Mouse (Mus musculus) CH12.LX (cell line): Measurements from ENCODE around the gene Cst13. TPM values are rescaled to one million over a fixed set of nuclear protein-coding genes. Genes with fewer than 3 reads are reported as not detected.

ENCODE experiments used
- DNase-seq: peaks from one replicate; pipeline ENCODE4 v3.0.0-alpha.2; 2013; ENCODE audit errors: extremely low read depth
- H3K27ac ChIP-seq: 2 replicates; pipeline ENCODE4 v1.5.1; 2012; ENCODE audit warnings: low read depth, mild to moderate bottlenecking, control low read depth, moderate library complexity; ENCODE audit not compliant: insufficient read depth
- H3K27me3 ChIP-seq: replicated peaks from 2 replicates; pipeline ENCODE3; 2012; ENCODE audit warnings: inconsistent platforms
- H3K36me3 ChIP-seq, 2 experiments: replicated peaks in 1 of 2; 2 replicates each; pipeline versions ENCODE3 to v1.6.1; 2012; ENCODE audit warnings: inconsistent platforms in 1 of 2, low read length in 1 of 2, mild to moderate bottlenecking in 1 of 2, mixed read lengths in 1 of 2, moderate library complexity in 1 of 2; ENCODE audit not compliant: control insufficient read depth in 1 of 2, insufficient read depth in 1 of 2
- H3K4me1 ChIP-seq, 2 experiments: 2 replicates each; pipeline ENCODE4 v1.6.1; 2012; ENCODE audit warnings: inconsistent platforms in 1 of 2, moderate library complexity in 1 of 2; ENCODE audit not compliant: insufficient read depth in 2 of 2, control insufficient read depth in 1 of 2
- H3K4me2 ChIP-seq: 2 replicates; pipeline ENCODE4 v1.6.1; 2012; ENCODE audit warnings: low read depth, mild to moderate bottlenecking, control low read depth; ENCODE audit not compliant: poor library complexity, insufficient read depth, severe bottlenecking
- H3K4me3 ChIP-seq, 3 experiments: fragments of 150-350 bp in 1 of 3; sonication (generic) in 1 of 3; replicated peaks in 1 of 3; 2 replicates each; pipeline versions ENCODE3 to v1.5.1; 2011 to 2012; ENCODE audit warnings: low read depth in 2 of 3, low read length in 2 of 3, mild to moderate bottlenecking in 2 of 3, moderate library complexity in 2 of 3, control low read depth in 1 of 3, improper control_type of control experiment in 1 of 3, inconsistent platforms in 1 of 3, mixed read lengths in 1 of 3; ENCODE audit not compliant: poor library complexity in 1 of 3
- H3K79me2 ChIP-seq: replicated peaks from 2 replicates; pipeline ENCODE4 v1.6.1; 2012; ENCODE audit warnings: mild to moderate bottlenecking, moderate library complexity; ENCODE audit not compliant: control insufficient read depth, poor library complexity, insufficient read depth, severe bottlenecking; ENCODE audit errors: extremely low read depth
- H3K9ac ChIP-seq: 2 replicates; pipeline ENCODE4 v1.6.1; 2012; ENCODE audit warnings: low read depth, mild to moderate bottlenecking, control low read depth, moderate library complexity; ENCODE audit not compliant: insufficient read depth
- H3K9me3 ChIP-seq: replicated peaks from 2 replicates; pipeline ENCODE3; 2012; ENCODE audit warnings: low read length, inconsistent platforms, mixed read lengths
- BHLHE40 ChIP-seq: IDR thresholded peaks from 2 replicates; pipeline ENCODE4 v1.6.1; 2011; ENCODE audit warnings: mild to moderate bottlenecking, low read depth, low read length, improper control_type of control experiment
- CHD1 ChIP-seq: IDR thresholded peaks from 2 replicates; pipeline ENCODE4 v1.6.1; 2012; ENCODE audit warnings: low read depth, low read length, improper control_type of control experiment, inconsistent platforms
- E2F4 ChIP-seq: IDR thresholded peaks from 2 replicates; pipeline ENCODE4 v1.6.1; 2011; ENCODE audit warnings: low read depth, low read length, improper control_type of control experiment; ENCODE audit not compliant: insufficient replicate concordance
- ELF1 ChIP-seq: IDR thresholded peaks from 2 replicates; pipeline ENCODE4 v1.6.1; 2014; ENCODE audit warnings: low read depth, mild to moderate bottlenecking, inconsistent platforms, low read length, improper control_type of control experiment
- ETS1 ChIP-seq: conservative IDR thresholded peaks from 2 replicates; pipeline ENCODE4 v1.6.1; 2012; ENCODE audit warnings: low read depth, mild to moderate bottlenecking, inconsistent platforms, low read length, improper control_type of control experiment, moderate library complexity
- HCFC1 ChIP-seq: IDR thresholded peaks from 2 replicates; pipeline ENCODE4 v1.6.1; 2012; ENCODE audit warnings: low read depth, mild to moderate bottlenecking, inconsistent platforms, low read length, improper control_type of control experiment
- JUN ChIP-seq: IDR thresholded peaks from 2 replicates; pipeline ENCODE4 v1.6.1; 2011; ENCODE audit warnings: low read depth, mild to moderate bottlenecking, low read length, improper control_type of control experiment, moderate library complexity; ENCODE audit not compliant: insufficient read depth
- KAT2A ChIP-seq: IDR thresholded peaks from 2 replicates; pipeline ENCODE4 v1.6.1; 2012; ENCODE audit warnings: low read length, improper control_type of control experiment, inconsistent platforms; ENCODE audit not compliant: insufficient replicate concordance
- MAFK ChIP-seq: IDR thresholded peaks from 2 replicates; pipeline ENCODE4 v1.6.1; 2011; ENCODE audit warnings: low read length, improper control_type of control experiment; ENCODE audit not compliant: insufficient replicate concordance
- MAX ChIP-seq: IDR thresholded peaks from 2 replicates; pipeline ENCODE4 v1.6.1; 2011; ENCODE audit warnings: low read length, improper control_type of control experiment
- MAZ ChIP-seq: IDR thresholded peaks from 2 replicates; pipeline ENCODE4 v1.6.1; 2012; ENCODE audit warnings: low read depth, mild to moderate bottlenecking, inconsistent platforms, low read length, improper control_type of control experiment, moderate library complexity
- MEF2A ChIP-seq: IDR thresholded peaks from 2 replicates; pipeline ENCODE4 v1.6.1; 2014; ENCODE audit warnings: low read depth, mild to moderate bottlenecking, inconsistent platforms, low read length, improper control_type of control experiment, borderline replicate concordance
- MYC ChIP-seq: IDR thresholded peaks from 2 replicates; pipeline ENCODE4 v1.6.1; 2011; ENCODE audit warnings: low read depth, mild to moderate bottlenecking, improper control_type of control experiment, low read length
- NRF1 ChIP-seq: IDR thresholded peaks from 2 replicates; pipeline ENCODE4 v1.6.1; 2014; ENCODE audit warnings: low read depth, mild to moderate bottlenecking, inconsistent platforms, low read length, improper control_type of control experiment, moderate library complexity
- POLR2A ChIP-seq: IDR thresholded peaks from 2 replicates; pipeline ENCODE4 v1.6.1; 2011; ENCODE audit warnings: low read depth, mild to moderate bottlenecking, improper control_type of control experiment, low read length
- POLR2AphosphoS2 ChIP-seq: IDR thresholded peaks from 2 replicates; pipeline ENCODE4 v1.6.1; 2011; ENCODE audit warnings: low read depth, low read length, improper control_type of control experiment
- RAD21 ChIP-seq: IDR thresholded peaks from 2 replicates; pipeline ENCODE4 v1.6.1; 2011; ENCODE audit warnings: low read depth, mild to moderate bottlenecking, low read length, improper control_type of control experiment, moderate library complexity
- SIN3A ChIP-seq: IDR thresholded peaks from 2 replicates; pipeline ENCODE4 v1.6.1; 2012; ENCODE audit warnings: low read length, improper control_type of control experiment, inconsistent platforms
- SMC3 ChIP-seq: IDR thresholded peaks from 2 replicates; pipeline ENCODE4 v1.6.1; 2011; ENCODE audit warnings: low read depth, low read length, improper control_type of control experiment
- UBTF ChIP-seq: IDR thresholded peaks from 2 replicates; pipeline ENCODE4 v1.6.1; 2012; ENCODE audit warnings: low read depth, mild to moderate bottlenecking, inconsistent platforms, low read length, improper control_type of control experiment, moderate library complexity
- ZC3H11A ChIP-seq: IDR thresholded peaks from 2 replicates; pipeline ENCODE4 v1.6.1; 2012; ENCODE audit warnings: low read depth, mild to moderate bottlenecking, inconsistent platforms, low read length, improper control_type of control experiment
- ZNF384 ChIP-seq: IDR thresholded peaks from 2 replicates; pipeline ENCODE4 v1.6.1; 2012; ENCODE audit warnings: low read depth, low read length, improper control_type of control experiment, inconsistent platforms
- dilution Hi-C: fragments of 300-500 bp; cut with MboI; formaldehyde crosslinking; loops from 2 replicates; pipeline ENCODE4 v1.14.3; 2020; ENCODE audit warnings: low sequenced_read_pairs; ENCODE audit not compliant: extremely low pct_unique_long_range_greater_than_20kb, extremely low pct_ligation_motif_present
- in situ Hi-C: fragments of 300-500 bp; cut with MboI; formaldehyde crosslinking; loops from 3 replicates; pipeline ENCODE4 v1.14.3; 2019; ENCODE audit warnings: low sequenced_read_pairs, low pct_ligation_motif_present, low pct_unique_long_range_greater_than_20kb, mixed read lengths
- polyA plus RNA-seq: library from polyadenylated mRNA; unstranded; fragments of >175 nt; gene quantifications from 2 replicates; pipeline ENCODE4 v1.2.1, GENCODE M21; 2012; ENCODE audit warnings: low read depth; ENCODE audit not compliant: insufficient read length
- total RNA-seq, 2 experiments: library from RNA; depleted of rRNA; stranded (reverse); fragments of 300-350 nt in 1 of 2; fragments of >200 nt in 1 of 2; gene quantifications; 2 replicates each; pipeline ENCODE4 v1.2.3; 2012 to 2014

Gene Cst13
- total and polyA plus RNA-seq, 3 experiments: not detected

DNA sequence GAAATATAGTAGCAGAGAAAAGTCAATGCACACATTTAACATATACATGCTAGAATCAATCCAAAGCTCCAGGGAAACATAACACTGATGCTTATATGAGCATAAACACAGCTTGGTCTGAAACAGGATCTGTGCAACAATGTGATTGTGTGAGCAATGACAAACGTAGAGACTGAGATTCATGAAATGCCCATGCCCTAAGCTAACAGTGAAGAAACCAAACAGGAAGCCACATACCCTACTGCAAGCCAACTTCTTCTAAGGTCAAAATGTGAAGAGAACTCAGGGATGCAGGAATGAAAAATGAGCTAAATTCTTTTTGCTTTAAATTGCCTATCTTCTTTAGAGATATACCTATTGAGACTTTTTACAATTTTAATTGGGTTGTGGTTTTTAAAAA lies 49.1 kb downstream of the Cst13 start:
- dilution Hi-C loops (no loop called here), in situ Hi-C loops (no loop called here)
- H3K27ac ChIP-seq: no peak overlapping the region
- H3K36me3 ChIP-seq: peaks cover 7 to 30% of the 10 kb centered on the region in 2 experiments
- no peaks in the 10 kb centered on the region for H3K27me3 ChIP-seq
- no peak overlapping the region for H3K4me3 ChIP-seq
- H3K4me2 ChIP-seq: no peak overlapping the region
- H3K4me1 ChIP-seq: peaks cover 11 to 20% of the 10 kb centered on the region in 2 experiments
- TF ChIP-seq RAD21: no peak
- TF ChIP-seq MAX: no peak
- no peak for TF ChIP-seq POLR2A
- TF ChIP-seq CHD1: no peak
- TF ChIP-seq ZC3H11A: no peak
- no peak for TF ChIP-seq JUN
- no peak for TF ChIP-seq MAZ
- no peak for TF ChIP-seq POLR2AphosphoS2
- no peak for TF ChIP-seq MEF2A
- no peak for TF ChIP-seq ELF1
- no peak overlapping the region for H3K9ac ChIP-seq
- no peaks in the 10 kb centered on the region for H3K9me3 ChIP-seq
- H3K79me2 ChIP-seq: peaks cover 12% of the 10 kb centered on the region
- DNase-seq: no peak

DNA sequence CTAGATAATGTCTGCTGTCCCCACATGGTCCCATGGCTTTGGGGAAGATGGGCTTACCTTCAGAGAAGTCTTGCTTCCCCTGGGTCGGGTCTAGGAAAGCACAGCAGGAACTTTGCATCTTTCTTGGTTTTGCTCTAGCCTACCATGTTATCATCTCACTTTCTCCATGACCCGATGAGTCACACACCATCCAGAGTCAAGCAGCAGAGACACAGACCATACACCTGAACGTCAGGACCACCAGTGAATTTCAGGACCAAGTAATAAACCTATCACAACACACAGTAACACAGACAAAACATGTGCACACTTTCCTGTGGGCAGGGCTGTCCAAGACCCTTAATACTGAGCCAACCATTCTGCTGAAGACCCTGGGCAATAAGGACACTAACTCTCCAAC lies 50.6 kb downstream of the Cst13 start:
- Histone ChIP-seq H3K4me1 (peaks cover 4 to 21% of the 10 kb centered on the region in 2 experiments; a peak in 3 of 4 replicates), H3K27me3 (no peaks in the 10 kb centered on the region), H3K27ac (no peak overlapping the region), H3K9ac (no peak overlapping the region), H3K9me3 (no peaks in the 10 kb centered on the region), H3K4me2 (no peak overlapping the region), H3K79me2 (peaks cover 16% of the 10 kb centered on the region), H3K4me3 (no peak overlapping the region), H3K36me3 (peaks cover 7 to 30% of the 10 kb centered on the region in 2 experiments)
- no peak for DNase-seq
- TF ChIP-seq SMC3 (no peak), SIN3A (no peak), ETS1 (no peak), MYC (no peak), UBTF (no peak), BHLHE40 (no peak), CHD1 (no peak), NRF1 (no peak), E2F4 (no peak), MEF2A (no peak), KAT2A (no peak), HCFC1 (no peak), MAZ (no peak), ZNF384 (no peak), MAFK (no peak)
- dilution Hi-C loops (no loop called here), in situ Hi-C loops (no loop called here)
